Mouse (Mus musculus): ENCODE data around the gene Cd79a. TPM values are rescaled to one million over a fixed set of nuclear protein-coding genes. Genes with fewer than 3 reads are reported as not detected.
"Not testable (repeated sequence)": the region's sequence is repeated elsewhere in the genome, so short reads cannot be mapped to it uniquely, and the experiment has no call there.

Cd79a gene
- polyA plus RNA-seq, 1 experiment from 2014 or later: 0.15 TPM

- Histone ChIP-seq H3K4me1 (replicated peaks) (peaks cover 27% of the 10 kb centered on the region), H3K27ac (ENCODE audit: poor library complexity, severe bottlenecking) (no peak overlapping the region), H3K9ac (peak overlapping the region; percentile 99), H3K27me3 (replicated peaks) (no peaks in the 10 kb centered on the region), H3K36me3 (peaks cover 57% of the 10 kb centered on the region), H3K4me2 (peak overlapping the region; percentile 85), H3K9me3 (replicated peaks) (no peaks in the 10 kb centered on the region), H3K4me3 (peak overlapping the region; percentile 93)
- ATAC-seq (ENCODE audit: insufficient number of reproducible peaks, low FRiP score): no peak
- 63% methylated on average over 4 of the region's 4 CpGs for WGBS
Measured at GRCm38 (mm10) chr7:24886308-24886633, 10.9 kb upstream of the Cd79a start.

GRCm38 (mm10) chr7:24887096-24887495 is 10.1 kb upstream of the Cd79a start:
- Histone ChIP-seq H3K9me3 (replicated peaks) (no peaks in the 10 kb centered on the region), H3K27ac (ENCODE audit: poor library complexity, severe bottlenecking) (no peak overlapping the region), H3K36me3 (peaks cover 61% of the 10 kb centered on the region), H3K4me1 (replicated peaks) (peaks cover 27% of the 10 kb centered on the region), H3K4me3 (peak overlapping the region; percentile 93; the same call in 1 of the 2 replicates), H3K4me2 (0 out of 2 replicates have a peak overlapping the region, but pooled peaks have one; percentile 85), H3K27me3 (replicated peaks) (no peaks in the 10 kb centered on the region), H3K9ac (peak overlapping the region; percentile 99)
- 82% methylated on average over 4 of the region's 4 CpGs for WGBS
- no peak for ATAC-seq (ENCODE audit: insufficient number of reproducible peaks, low FRiP score)

- Histone ChIP-seq H3K9me3 (replicated peaks) (no peaks in the 10 kb centered on the region), H3K9ac (no peak overlapping the region), H3K27me3 (replicated peaks) (no peaks in the 10 kb centered on the region), H3K36me3 (peaks cover 61% of the 10 kb centered on the region), H3K4me2 (no peak overlapping the region), H3K4me3 (no peak overlapping the region), H3K4me1 (replicated peaks) (peaks cover 27% of the 10 kb centered on the region), H3K27ac (ENCODE audit: poor library complexity, severe bottlenecking) (0 out of 2 replicates have a peak overlapping the region, but pooled peaks have one; percentile 20)
- 84% methylated on average over 6 of the region's 6 CpGs for WGBS
- ATAC-seq (ENCODE audit: insufficient number of reproducible peaks, low FRiP score): 0 out of 2 replicates have a peak, but pooled peaks have one; percentile 1
Measured at GRCm38 (mm10) chr7:24889431-24890220, 7.6 kb upstream of the Cd79a start.

DNA sequence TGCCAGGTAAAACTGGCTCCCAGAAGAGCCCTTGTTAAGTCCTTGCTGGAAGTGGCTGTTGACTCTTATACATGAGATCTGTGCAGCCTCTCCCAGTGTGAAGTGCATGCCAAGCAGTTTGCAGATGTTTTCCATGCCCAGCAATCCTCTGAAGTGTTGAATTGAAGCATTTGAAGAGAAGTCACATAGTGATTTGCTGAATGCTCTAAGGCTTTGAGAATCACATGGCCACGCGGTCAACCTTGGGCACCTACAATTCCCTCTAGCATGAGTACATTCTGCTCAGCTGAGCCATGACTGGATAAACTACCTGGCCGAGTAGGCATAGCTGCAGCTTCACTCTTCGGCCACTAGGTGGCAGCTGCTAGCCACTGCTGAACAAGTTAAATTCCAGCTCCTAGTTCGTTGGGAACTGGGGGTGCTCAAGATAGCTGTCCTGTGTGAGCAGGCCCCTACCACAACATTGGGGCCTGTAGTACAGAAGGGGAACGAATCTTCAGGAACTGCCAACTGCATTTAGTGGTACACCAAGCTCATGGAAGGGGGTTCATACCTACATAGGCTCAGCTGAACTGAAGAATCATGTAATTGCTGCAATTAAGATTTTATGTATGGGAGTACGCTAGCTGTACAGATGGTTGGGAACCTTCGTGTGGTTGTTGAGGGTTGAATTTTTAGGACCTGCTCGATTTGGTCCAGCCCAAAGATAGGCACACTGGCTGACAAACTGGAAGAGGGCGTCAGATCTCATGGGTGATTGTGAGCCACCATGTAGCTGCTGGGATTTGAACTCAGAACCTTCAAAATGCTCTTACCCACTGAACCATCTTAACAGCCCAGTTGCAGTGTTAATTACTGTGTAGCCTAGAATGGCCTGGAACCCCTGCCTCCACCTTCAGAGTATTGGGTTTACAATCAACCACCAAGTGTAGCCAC is 6.6 kb upstream of the Cd79a start:
- H3K4me3 ChIP-seq: no peak overlapping the region
- 0 out of 2 replicates have a peak overlapping the region, but pooled peaks have one; percentile 20 for H3K27ac ChIP-seq (ENCODE audit: poor library complexity, severe bottlenecking)
- WGBS: 27% methylated on average over 10 of the region's 10 CpGs
- ATAC-seq (ENCODE audit: insufficient number of reproducible peaks, low FRiP score): peak; percentile 48
- H3K9me3 ChIP-seq (replicated peaks): no peaks in the 10 kb centered on the region
- H3K9ac ChIP-seq: no peak overlapping the region
- no peak overlapping the region for H3K4me2 ChIP-seq
- H3K4me1 ChIP-seq (replicated peaks): peaks cover 23% of the 10 kb centered on the region
- peaks cover 58% of the 10 kb centered on the region for H3K36me3 ChIP-seq
- H3K27me3 ChIP-seq (replicated peaks): no peaks in the 10 kb centered on the region

- 72% methylated on average over 3 of the region's 3 CpGs for WGBS
- H3K27ac ChIP-seq (ENCODE audit: poor library complexity, severe bottlenecking): no peak overlapping the region
Measured at GRCm38 (mm10) chr7:24891241-24892124, 5.7 kb upstream of the Cd79a start.

GRCm38 (mm10) chr7:24892125-24892583 is 5.0 kb upstream of the Cd79a start:
- no peaks in the 10 kb centered on the region for H3K9me3 ChIP-seq (replicated peaks)
- H3K27ac ChIP-seq (ENCODE audit: poor library complexity, severe bottlenecking): no peak overlapping the region
- no peak overlapping the region for H3K9ac ChIP-seq
- ATAC-seq (ENCODE audit: insufficient number of reproducible peaks, low FRiP score): no peak
- no peak overlapping the region for H3K4me3 ChIP-seq
- WGBS: 76% methylated on average over 2 of the region's 2 CpGs
- H3K4me2 ChIP-seq: no peak overlapping the region
- H3K36me3 ChIP-seq: peaks cover 42% of the 10 kb centered on the region
- no peaks in the 10 kb centered on the region for H3K27me3 ChIP-seq (replicated peaks)
- H3K4me1 ChIP-seq (replicated peaks): peaks cover 7% of the 10 kb centered on the region

More at GRCm38 (mm10) chr7:24891241-24892124, 5.7 kb upstream of the Cd79a start:
- peaks cover 49% of the 10 kb centered on the region for H3K36me3 ChIP-seq
- no peak overlapping the region for H3K9ac ChIP-seq
- H3K4me1 ChIP-seq (replicated peaks): peaks cover 13% of the 10 kb centered on the region
- H3K4me3 ChIP-seq: no peak overlapping the region
- no peak overlapping the region for H3K4me2 ChIP-seq
- no peak for ATAC-seq (ENCODE audit: insufficient number of reproducible peaks, low FRiP score)
- H3K27me3 ChIP-seq (replicated peaks): no peaks in the 10 kb centered on the region
- no peaks in the 10 kb centered on the region for H3K9me3 ChIP-seq (replicated peaks)

DNA sequence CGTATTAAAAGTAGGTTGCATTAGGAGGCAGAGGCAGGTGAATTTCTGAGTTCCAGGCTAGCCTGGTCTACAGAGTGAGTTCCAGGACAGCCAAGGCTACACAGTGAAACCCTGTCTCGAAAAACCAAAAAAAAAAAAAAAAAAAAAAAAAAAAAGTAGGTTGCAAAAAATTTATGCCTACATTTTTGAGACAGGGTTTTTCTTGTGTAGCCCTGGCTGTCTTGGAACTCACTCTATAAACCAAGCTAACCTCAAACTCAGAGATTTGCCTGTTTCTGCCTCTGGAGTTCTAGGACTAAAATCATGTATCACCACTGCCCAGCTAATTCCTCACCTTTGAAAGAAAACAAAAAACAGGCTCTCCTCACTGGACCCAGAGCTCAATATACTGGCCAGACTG is 1.4 kb upstream of the Cd79a start:
- not testable (repeated sequence) for H3K36me3 ChIP-seq; H3K9ac ChIP-seq; H3K4me1 ChIP-seq (replicated peaks); H3K4me2 ChIP-seq; H3K9me3 ChIP-seq (replicated peaks); ATAC-seq (ENCODE audit: insufficient number of reproducible peaks, low FRiP score); H3K27ac ChIP-seq (ENCODE audit: poor library complexity, severe bottlenecking); H3K27me3 ChIP-seq (replicated peaks); H3K4me3 ChIP-seq
- 85% methylated on average over 2 of the region's 2 CpGs for WGBS

DNA sequence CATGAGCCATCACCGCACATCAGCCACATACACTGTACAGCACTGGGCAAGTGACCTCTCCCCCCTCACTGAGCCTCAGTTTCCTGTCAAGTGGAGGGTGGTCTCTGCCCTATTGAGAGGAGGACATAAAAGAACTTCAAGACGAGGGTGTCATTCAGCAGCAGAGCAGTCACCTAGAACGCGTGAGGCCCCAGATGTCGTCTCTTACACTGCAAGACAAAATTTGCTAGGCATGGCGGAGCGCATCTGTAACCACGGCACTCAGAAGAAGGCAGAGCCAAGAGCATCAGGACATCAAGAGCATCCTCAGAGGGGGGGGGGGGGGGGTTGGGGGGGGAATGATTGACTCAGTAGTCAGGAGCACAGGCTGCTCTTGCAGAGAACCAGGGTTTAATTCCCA is 912 bp upstream of the Cd79a start:
- Histone ChIP-seq H3K9ac (no peak overlapping the region), H3K4me3 (no peak overlapping the region), H3K36me3 (peaks cover 3% of the 10 kb centered on the region; the same call in 1 of the 2 replicates), H3K27ac (ENCODE audit: poor library complexity, severe bottlenecking) (no peak overlapping the region), H3K9me3 (replicated peaks) (no peaks in the 10 kb centered on the region), H3K27me3 (replicated peaks) (no peaks in the 10 kb centered on the region), H3K4me2 (no peak overlapping the region), H3K4me1 (replicated peaks) (no peaks in the 10 kb centered on the region)
- ATAC-seq (ENCODE audit: insufficient number of reproducible peaks, low FRiP score): no peak
- 88% methylated on average over 8 of the region's 8 CpGs for WGBS

DNA sequence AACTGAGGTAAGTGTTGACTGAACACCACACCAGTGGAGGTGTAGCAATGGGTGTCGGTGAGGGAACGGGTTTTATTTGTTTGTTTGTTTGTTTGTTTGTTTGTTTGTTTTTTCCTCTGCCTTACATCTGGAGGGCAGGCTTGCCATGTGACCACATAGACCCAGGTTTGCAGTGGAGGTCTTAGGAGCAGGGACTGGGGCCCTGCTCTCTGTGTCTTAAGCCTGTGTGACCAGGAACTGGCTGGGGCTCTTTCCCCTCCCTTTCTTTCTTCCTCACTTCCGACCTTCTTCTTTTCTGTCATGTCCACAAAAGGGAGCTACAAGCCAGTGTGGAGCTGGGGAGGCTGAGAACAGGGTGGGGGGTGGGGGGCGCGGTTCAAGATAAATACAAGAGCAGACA is 778 bp downstream of the Cd79a start:
- Histone ChIP-seq H3K9me3 (replicated peaks) (no peaks in the 10 kb centered on the region), H3K4me2 (no peak overlapping the region), H3K4me3 (no peak overlapping the region), H3K27ac (ENCODE audit: poor library complexity, severe bottlenecking) (no peak overlapping the region), H3K36me3 (no peaks in the 10 kb centered on the region), H3K4me1 (replicated peaks) (peaks cover 10% of the 10 kb centered on the region), H3K27me3 (replicated peaks) (no peaks in the 10 kb centered on the region), H3K9ac (no peak overlapping the region)
- 68% methylated on average over 5 of the region's 5 CpGs for WGBS
- no peak for ATAC-seq (ENCODE audit: insufficient number of reproducible peaks, low FRiP score)

- Histone ChIP-seq H3K9ac (no peak overlapping the region), H3K27me3 (replicated peaks) (no peaks in the 10 kb centered on the region), H3K4me1 (replicated peaks) (peaks cover 26% of the 10 kb centered on the region), H3K27ac (ENCODE audit: poor library complexity, severe bottlenecking) (no peak overlapping the region), H3K9me3 (replicated peaks) (no peaks in the 10 kb centered on the region), H3K4me2 (no peak overlapping the region), H3K36me3 (no peaks in the 10 kb centered on the region), H3K4me3 (no peak overlapping the region)
- no peak for ATAC-seq (ENCODE audit: insufficient number of reproducible peaks, low FRiP score)
- 68% methylated on average over 6 of the region's 6 CpGs for WGBS
Measured at GRCm38 (mm10) chr7:24901114-24901513, 3.9 kb downstream of the Cd79a start.
